Mouse (Mus musculus) gastrocnemius, adult 2 months (tissue): ENCODE results near the gene Pla2g5. TPM values are rescaled to one million over a fixed set of nuclear protein-coding genes. Genes with fewer than 3 reads are reported as not detected.

Experiments used
- DNase-seq: peaks from one replicate; pipeline ENCODE4 v3.0.0; 2022
- H3K27ac ChIP-seq: fragments of 200-600 bp; 2 replicates; pipeline ENCODE4 v1.8.1; 2022; ENCODE audit warnings: mild to moderate bottlenecking
- H3K4me3 ChIP-seq: fragments of 200-600 bp; 2 replicates; pipeline ENCODE4 v1.8.1; 2022; ENCODE audit warnings: mild to moderate bottlenecking, moderate library complexity
- CTCF ChIP-seq: fragments of 200-600 bp; IDR thresholded peaks from 2 replicates; pipeline ENCODE4 v1.8.1; 2022; ENCODE audit warnings: antibody characterized with exemption, mild to moderate bottlenecking, moderate library complexity
- intact Hi-C: fragments of 180-260 bp; cut with DNase I; formaldehyde crosslinking; loops from one replicate; pipeline ENCODE4 v1.15.1; 2025
- total RNA-seq, 2 experiments: library from RNA; stranded (reverse); gene quantifications; 2 replicates each; pipeline ENCODE4 v1.2.3; 2021

Gene Pla2g5
- total RNA-seq, 2 experiments from 2014 or later: 0.92 to 2.1 TPM

DNA sequence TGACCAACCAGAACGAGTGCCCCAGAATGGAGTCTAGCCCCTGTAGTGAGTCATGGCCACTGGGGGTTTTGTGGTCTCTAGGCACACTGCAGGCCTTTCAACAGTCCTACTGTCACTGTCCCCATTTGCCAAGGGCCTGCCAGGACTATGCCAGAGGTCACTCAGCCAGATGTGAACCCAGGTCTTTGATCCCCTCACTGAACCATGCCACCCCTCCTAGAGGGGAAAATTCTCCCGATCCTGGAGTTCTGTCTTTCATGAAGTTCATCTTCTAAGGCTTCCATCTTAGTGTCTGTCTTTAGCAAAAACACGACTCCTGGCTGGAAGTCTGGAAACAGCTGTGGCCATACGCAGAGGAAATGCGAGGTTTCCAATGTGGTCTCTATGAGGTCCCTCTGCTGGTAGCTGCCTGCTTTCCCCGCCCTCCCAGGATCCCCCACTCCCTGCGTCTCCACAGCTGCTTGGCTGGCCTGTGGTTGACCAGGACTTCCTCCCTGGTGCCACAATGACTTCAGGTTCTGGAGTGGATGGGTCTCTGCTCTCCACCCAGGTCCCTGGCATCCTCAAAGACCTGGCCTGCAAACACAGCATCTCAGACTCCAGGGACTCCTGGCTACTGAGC, 56.3 kb downstream of the Pla2g5 start:
- intact Hi-C loops: no loop called here
- no peak for TF ChIP-seq CTCF
- Histone ChIP-seq H3K27ac (no peak overlapping the region), H3K4me3 (no peak overlapping the region)
- no peak for DNase-seq

DNA sequence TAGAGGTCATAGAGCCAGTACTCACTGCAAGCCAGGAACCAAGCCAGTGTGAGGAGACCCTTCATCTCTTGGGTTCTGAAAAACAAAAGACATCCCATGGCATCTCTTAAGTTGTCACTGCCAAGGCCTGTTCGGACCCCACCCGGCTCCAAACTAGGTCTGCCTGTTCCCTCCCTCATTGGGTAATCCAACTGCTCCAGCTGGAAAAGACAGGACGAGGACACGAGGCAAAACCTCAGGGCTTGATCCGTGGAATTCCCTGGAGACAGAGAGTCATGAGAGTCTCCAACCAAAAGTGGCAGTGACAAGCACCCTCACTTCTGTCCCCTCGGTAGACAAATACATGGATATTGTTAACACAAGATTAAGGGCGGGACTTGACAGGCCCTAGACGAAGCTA, 57.1 kb downstream of the Pla2g5 start:
- Histone ChIP-seq H3K4me3 (no peak overlapping the region), H3K27ac (no peak overlapping the region)
- no peak for DNase-seq
- intact Hi-C loops: no loop called here
- no peak for TF ChIP-seq CTCF

DNA sequence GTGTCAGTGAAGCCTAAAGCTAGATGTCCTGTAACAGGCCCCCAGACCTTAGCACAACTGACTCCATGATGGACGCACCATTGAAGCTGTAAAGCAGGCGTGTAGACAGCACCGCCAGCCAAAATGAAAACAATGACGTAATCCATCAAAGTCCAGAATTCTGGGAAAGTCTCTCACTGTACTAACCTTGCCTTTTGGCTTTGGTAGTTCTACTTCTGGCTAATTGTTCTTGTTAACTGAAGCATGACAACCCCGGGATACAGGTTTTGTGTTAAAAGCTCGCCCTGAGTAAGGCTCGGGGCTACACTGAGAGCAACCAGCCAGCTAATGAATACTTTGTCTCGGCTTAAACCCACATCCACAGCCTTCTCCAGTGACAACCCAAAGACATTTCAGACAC, 58.0 kb downstream of the Pla2g5 start:
- Histone ChIP-seq H3K4me3 (no peak overlapping the region), H3K27ac (no peak overlapping the region)
- intact Hi-C loops: no loop called here
- DNase-seq: no peak
- TF ChIP-seq CTCF: no peak

DNA sequence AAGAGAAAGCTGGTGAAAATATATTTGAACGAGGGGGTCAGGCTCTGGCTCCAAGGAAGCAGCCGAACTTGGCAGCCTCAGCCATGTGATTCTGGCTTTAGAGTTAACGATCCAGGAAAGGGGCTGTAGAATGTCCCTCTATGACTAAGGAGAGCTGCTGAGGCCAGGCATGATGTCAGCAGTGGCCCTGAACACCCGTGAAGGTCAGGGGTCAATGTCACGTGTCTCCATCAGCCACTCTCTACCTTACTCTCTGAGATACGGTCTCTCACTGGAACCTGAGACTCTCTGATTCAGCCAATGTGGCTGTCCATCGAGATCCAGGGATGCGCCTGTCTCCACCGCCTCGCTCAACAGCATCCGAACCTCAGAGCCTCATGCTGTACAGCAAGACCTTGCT, 60.4 kb downstream of the Pla2g5 start:
- DNase-seq: no peak
- no peak for TF ChIP-seq CTCF
- intact Hi-C loops: no loop called here
- Histone ChIP-seq H3K4me3 (no peak overlapping the region), H3K27ac (no peak overlapping the region)

DNA sequence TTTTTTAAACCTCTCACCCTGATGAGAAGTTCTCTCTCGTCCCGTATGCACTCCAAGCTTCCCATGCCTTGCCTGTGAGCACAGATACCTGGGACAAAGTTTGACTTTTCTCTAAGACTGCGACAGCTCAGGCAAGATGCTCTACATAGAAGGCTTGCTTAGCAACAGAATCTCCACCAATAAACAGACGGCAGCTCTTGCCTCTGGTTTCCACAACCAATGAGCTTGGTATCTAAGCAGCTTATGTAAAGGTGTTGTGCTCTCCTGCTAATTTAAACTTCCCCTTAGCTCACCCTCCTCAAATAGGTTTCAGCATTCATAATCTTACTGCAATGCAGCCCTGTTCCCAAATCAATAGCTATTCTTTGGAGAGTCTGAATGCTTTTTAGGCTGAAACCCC, 61.7 kb downstream of the Pla2g5 start:
- intact Hi-C loops: no loop called here
- Histone ChIP-seq H3K4me3 (no peak overlapping the region), H3K27ac (no peak overlapping the region)
- no peak for DNase-seq
- TF ChIP-seq CTCF: no peak

DNA sequence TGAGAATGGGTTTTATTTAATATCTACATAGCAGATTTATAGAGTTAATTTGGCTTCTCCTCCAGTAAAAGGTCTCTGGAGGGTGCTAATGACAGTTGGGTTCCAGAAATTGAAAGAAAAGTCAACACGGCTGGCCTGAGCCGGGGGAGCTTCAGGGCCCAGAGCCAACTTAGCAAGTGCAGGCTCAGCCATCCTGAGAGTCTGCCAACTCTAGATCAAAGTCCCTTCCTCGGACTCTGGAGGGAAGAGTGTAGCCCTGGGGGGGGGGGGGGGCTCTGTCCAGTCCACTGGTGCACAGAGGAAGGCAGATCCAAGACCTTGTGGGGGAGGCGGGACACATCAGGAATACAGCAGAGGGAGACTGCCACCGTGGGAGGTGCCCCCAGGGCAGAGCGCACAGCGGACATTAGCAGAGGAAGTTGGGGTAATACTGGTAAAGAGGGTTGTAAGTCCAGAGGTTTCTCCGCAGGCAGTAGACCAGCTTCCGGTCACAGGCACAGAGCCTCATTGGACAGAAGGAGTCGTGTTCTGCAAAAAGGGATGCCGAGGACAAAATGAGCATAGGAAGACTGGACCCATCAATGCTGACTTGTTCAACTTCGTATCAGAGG, 63.0 kb downstream of the Pla2g5 start:
- TF ChIP-seq CTCF: no peak
- peak overlapping the region; percentile 40 for H3K4me3 ChIP-seq
- DNase-seq: no peak
- intact Hi-C loops: no loop called here
- no peak overlapping the region for H3K27ac ChIP-seq

DNA sequence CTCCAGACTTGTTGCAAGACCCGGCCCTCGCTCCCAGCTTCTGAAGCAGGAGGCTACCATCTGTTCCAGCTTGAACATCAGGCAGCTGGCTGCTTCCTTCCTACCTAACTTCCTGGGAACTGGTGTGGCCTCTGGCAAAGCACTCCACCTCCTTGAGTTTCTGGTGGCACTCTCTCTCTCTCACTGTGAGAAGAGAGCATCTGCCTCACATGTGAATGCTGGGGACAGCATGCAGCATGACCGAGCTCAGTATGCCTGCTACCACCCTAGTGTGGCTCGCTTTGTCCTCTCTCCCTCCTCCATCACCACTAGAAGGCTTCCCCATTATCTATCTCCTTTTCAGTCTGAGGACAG, 66.1 kb downstream of the Pla2g5 start:
- DNase-seq: no peak
- Histone ChIP-seq H3K4me3 (no peak overlapping the region), H3K27ac (no peak overlapping the region)
- intact Hi-C loops: no loop called here
- TF ChIP-seq CTCF: no peak

DNA sequence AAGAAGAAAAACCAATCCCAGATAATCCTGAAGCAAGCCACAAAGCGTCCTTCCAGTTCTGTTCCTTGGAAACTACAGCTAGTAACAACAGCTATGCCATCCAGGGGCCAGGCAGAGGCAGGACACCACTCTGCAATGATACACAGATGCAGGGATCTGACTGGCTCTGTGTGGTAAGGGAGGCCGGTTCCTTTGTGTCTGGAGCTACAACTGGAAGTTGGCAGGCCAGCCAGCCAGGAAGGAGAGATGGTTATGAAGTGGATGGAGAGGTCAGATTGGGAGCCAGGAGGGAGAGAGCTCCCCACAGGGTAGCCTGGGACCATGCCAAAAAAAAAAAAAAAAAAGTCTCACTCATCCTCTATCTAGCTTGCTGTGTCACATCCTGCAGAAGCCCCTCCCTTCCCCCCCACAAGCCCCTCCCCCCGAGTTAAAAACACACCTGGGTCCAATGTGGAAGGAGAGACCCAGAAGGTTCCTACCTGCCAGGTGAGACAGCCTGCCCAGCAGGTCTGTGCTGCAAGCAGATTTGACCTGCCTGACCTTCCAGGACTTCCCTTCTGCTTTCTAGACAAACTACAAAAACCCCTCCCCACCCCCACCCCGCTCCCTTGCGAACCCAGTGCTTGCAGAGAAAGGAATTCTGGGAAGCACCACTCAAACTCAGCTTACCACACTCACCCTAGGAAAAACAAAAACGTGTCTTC, 66.6 kb downstream of the Pla2g5 start:
- DNase-seq: no peak
- no peak overlapping the region for H3K27ac ChIP-seq
- TF ChIP-seq CTCF: no peak
- intact Hi-C loops: no loop called here
- no peak overlapping the region for H3K4me3 ChIP-seq

DNA sequence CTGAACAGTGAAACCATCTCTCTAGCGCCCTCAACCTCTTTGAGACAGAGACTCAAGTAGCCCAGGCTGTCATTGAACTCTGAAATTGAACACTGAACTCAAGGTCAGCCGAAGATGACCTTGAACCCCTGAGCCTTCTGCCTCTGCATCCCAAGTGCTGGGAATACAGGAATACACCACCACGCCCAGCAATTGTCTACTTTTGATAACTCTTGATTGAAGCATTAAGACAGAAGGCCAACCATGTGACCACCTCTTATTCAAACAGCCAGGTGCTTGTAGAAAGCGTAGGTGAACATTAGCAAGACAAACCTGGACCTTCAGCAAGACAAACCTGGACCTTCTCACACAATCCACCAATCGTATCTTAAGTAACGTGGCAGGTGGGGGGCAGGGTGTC, 68.9 kb downstream of the Pla2g5 start:
- no peak for TF ChIP-seq CTCF
- no peak overlapping the region for H3K27ac ChIP-seq
- no peak for DNase-seq
- intact Hi-C loops: loop anchor here (5.0 kb wide), 2 partner anchors 47 to 347 kb away; no protein-coding TSS in a partner anchor
- no peak overlapping the region for H3K4me3 ChIP-seq

DNA sequence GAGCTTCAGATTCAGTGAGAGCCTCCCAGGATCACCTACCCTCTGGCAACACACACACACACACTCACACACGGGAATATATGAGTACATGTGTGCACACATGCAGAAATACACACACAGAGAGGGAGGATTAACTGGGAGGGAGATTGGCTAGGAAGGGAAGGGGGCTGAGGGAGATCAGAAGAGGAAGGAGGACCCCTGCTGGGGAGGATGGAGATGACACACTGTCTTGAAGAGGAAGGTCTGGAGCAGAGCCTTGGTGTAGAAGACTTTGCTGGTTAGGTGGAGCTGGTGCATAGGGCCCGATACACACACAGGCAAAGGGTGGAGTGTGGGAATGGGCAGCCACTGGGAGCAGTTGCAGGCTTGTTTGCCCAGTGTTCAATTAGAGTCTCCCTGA, 70.0 kb downstream of the Pla2g5 start:
- H3K27ac ChIP-seq: peak overlapping the region; percentile 69; the same call in 1 of the 2 replicates
- TF ChIP-seq CTCF: peak; percentile 57
- DNase-seq: peak; percentile 64
- intact Hi-C loops: loop anchor here (5.0 kb wide), 2 partner anchors 46 to 346 kb away; no protein-coding TSS in a partner anchor
- no peak overlapping the region for H3K4me3 ChIP-seq

DNA sequence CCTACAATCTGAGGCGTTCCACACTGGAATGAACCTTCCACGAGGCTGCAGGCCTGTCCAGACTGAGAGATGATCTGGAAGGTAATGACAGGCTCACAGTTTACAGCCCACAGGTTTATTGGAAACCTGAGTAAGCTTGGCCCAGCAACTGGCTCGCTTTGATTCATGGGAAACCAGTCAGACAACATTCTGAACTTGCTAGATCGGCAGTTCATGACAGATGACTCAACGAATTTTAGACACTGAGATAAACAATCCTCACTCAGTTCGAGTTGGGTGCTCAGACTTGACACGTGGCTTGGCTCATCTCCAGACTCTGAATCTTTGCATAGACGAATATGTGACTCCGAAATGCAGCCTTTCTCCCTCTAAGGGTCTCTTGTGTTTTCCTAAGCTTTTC, 70.7 kb downstream of the Pla2g5 start:
- DNase-seq: peak; percentile 53
- intact Hi-C loops: loop anchor here (5.0 kb wide), 2 partner anchors 45 to 345 kb away; no protein-coding TSS in a partner anchor
- no peak for TF ChIP-seq CTCF
- H3K27ac ChIP-seq: peak overlapping the region; percentile 80
- no peak overlapping the region for H3K4me3 ChIP-seq

DNA sequence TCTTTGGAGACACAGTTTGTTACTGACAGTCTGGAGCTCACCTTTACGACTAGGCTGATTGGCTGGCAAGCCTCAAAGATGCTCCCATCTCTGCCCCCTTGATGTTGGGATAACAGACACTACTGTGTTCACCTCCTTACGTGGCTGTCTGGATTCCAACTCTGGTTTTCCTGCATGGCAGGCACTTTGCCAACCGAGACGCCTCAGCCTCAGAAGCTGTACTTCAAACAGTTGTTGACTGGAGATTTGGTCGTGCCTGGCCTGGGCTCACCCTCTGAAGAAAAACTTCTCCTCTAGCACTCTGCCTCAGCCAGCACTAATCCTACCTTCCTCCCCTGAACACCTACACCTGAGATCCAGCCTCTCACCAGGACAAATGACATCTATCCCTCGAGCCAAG, 71.8 kb downstream of the Pla2g5 start:
- no peak for TF ChIP-seq CTCF
- no peak for DNase-seq
- intact Hi-C loops: loop anchor here (5.0 kb wide), 2 partner anchors 44 to 344 kb away; no protein-coding TSS in a partner anchor
- H3K4me3 ChIP-seq: no peak overlapping the region
- H3K27ac ChIP-seq: peak overlapping the region; percentile 80; the same call in 1 of the 2 replicates

DNA sequence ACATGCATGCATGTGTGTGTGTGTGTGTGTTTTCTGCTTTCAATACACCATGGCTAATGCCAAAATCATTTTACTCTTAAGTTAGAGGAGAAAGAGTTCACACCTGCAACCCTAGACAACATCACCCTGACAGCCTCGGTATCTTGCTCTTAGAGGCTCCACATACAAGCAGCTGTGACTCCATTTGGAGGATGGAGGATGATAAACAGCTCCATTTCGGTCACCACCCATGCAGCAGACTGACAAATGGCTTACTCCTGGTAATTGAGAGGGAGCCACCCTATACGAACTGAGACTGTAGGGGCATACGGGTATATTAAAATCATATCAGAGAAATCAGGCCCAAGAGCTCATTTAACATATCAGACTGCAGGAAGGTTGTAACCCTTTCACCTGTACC, 74.9 kb downstream of the Pla2g5 start:
- H3K4me3 ChIP-seq: no peak overlapping the region
- no peak for DNase-seq
- H3K27ac ChIP-seq: no peak overlapping the region
- TF ChIP-seq CTCF: no peak
- intact Hi-C loops: no loop called here
